Mouse (Mus musculus) telencephalon, adult 2 months (tissue): Measurements from ENCODE around the gene Ak7.

ENCODE experiments used
- DNase-seq: peaks from one replicate; pipeline ENCODE4 v3.0.0-alpha.2; 2011; ENCODE audit warnings: low read depth, low spot score

Gene Ak7

DNA sequence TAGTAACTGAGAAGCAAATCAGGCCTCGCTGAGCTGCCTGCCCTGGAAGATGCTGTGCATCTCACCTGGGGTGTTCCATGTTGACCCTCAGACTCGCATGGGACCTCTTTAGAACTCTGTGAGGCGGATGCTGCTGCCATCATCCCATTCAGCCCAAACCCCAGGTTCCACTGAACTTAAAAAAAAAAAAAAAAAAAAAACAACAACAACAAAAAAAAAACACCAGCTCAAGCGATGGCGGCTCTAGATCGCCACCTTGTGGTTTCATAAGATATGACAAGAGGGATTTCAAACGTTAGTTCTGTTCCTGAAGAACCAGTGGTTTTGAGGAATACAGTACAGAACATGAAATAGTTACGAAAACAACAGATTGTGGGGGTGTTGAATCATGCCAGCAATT is 22.2 kb downstream of the Ak7 start:
- DNase-seq = no peak

DNA sequence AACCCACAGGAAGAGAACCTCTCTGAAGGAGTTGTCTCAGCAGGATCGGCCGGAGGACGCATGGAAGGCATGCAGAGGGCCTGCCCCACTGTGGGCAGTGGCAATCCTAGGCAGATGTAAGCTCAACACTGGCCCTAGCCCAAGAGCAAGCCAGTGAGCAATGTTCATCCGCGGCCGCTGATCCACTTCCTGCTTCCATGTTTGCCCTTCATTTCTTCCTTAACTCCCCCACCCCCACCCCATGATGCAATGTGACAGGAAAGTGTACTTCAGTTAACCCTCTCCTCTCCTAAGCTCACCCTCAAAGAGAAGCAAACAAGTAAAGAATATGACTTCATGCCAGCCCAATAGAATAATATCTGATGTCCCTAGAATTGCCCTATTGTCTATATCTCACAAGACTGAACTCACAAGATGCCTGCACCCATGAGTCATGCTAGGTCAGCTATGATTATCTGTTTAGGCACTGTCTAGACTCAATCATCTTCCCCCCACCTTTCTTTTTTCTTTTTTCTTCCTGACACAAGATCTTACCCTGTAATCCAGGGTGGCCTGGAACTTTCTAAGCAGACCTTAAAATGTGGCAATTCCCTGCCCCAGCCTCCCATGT is 25.2 kb downstream of the Ak7 start:
- DNase-seq = no peak

DNA sequence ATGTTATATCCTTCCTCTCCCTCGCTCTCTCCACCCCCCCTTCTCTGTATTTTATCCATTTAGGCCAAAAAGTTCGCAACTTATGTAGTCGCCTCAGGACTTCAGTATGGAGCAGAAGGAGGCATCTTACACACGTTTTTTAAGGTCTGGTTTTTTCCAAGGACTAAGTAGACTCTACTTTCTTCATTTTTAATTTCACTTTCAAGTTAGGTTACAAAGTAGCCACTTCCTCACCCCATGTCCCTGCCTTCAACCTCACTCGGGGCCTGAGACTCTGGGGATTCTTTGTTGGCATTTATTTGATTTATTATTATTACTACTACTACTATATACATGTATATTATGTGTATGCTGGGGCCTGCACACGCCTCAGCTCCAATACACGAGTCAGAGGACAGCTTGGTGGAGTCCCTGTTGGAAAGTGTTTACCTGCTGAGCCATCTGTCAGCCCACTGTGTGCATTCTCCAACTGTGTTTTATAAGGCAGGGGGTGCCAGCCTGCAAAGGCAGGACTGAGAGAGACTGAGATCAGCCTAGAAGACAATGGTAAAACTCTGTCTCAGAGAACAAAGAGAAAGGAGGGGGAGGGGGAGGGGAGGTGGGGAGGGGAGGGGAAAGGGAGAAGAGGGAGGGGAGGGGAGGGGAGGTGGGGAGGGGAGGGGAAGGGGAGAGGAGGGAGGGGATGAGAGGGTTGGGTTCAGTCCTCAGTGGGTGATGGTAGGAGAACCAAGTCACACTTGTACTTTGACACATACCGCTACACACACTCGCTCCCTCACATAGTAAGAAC is 27.8 kb downstream of the Ak7 start:
- DNase-seq = no peak

DNA sequence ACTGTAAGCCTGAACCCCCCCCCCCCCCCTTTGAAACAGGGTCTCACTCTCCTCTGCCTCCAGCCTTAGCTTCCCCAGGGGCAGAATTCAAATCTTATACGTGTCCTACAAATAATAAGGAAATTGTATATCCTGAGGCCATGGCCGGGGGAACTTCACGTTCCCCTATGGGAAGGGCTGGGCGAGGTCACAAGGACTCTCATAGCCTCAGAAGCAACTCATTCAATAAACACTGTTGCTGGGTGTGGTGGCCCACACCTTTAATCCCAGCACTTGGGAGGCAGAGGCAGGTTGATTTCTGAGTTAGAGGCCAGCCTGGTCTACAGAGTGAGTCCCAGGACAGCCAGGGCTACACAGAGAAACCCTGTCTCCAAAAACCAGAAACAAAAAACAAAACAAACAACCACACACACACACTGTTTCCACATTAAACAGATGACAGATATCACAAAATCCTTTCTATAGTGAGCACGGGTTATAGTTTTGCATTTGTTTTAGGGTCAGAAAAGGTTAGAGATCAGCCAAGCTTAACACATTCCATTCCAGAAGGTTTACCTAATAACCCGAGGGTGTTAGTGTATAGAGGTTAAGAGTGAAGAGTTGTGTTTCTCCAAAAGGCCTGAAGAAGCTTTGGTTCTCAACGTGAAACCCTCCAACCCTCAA is 29.6 kb downstream of the Ak7 start:
- no peak for DNase-seq

DNA sequence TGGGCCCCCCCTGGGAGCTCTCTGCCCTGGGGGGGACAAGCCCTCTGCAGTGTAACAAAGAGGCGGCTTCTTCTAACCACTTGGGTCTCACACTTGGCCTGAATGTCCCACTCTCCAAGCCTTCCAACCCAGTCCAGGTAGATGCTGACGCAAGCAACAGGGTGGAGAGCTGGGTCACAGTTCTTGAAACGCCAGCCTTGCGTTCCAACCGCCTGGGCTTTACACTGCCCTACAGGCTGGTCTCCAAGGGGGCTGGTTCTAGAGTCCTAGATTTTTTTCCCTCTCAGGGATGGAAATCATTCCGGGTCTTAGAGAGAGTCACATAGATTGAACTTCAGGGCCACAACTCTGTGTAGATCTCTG is 30.1 kb downstream of the Ak7 start:
- DNase-seq = no peak

DNA sequence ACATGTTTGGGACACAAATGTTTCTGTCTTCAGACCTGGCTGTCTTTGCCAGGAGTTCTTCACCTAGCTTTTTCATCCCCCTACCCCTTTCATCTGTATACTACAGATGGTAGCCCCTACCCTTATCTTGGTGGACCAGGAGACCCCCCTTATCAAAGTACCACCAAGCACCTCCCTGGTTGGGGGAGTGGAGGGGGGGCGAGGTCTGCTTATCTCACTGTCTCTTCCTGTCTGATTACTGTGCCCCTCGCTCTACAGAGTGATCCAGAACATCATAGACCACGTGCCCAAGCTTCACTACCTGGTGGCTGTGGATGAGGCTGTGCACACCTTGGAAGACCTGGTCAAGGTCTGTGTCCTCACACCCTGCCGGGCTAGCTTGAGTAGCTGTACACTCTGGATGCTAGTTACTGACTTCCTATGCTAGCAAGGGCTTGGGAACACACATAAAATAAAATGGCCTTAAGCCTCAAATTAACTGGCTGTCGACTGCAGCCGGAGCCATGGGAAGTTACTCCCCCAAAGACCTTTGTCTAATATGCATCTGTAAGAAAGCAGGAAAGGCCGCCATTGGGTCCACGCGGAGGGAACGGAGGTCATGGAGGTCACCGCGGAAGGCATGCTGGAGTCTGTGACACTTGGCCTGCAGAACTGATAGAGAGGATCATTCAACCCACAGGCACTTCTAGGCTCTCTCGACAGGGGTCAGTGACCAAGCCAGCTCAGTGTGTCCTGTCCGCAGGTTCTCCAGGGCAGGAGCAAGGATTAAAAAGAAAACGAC is 32.7 kb downstream of the Ak7 start:
- no peak for DNase-seq

DNA sequence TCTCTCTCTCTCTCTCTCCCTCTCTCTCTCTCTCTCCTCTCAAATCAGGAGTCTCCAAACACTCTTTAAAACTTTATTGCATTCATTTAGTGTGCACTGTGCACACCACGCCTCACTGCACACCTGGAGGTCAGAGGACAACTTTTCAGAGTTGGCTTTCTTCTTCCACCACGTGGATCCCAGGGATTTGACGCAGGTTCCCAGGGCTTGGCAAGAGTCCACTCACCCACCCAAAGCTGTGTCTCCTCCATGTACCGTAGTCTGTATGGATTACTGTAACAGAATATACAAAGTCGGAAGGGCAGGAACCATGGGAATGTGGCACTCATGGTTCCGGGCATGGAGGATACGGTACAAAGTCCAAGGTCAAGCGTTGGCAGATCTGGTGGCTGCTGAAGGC is 33.9 kb downstream of the Ak7 start:
- DNase-seq = no peak

DNA sequence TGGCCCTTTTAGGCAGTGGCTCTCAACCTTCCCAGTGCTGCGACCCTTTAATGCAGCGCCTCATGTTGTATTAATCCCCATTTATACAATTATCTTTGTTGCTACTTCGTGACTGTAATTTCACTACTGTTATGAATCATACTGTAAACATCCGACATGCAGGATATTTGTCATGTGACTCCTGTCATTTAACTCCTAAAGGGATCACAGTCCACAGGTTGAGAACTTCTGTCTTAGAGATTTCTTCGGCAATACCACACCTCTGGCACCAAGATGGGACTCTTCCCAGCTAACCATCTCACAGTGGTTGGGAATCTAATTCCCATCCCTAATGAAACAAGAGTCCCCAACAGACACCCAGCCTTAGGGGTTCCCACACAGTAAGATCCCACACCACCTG is 42.3 kb downstream of the Ak7 start:
- DNase-seq = no peak

DNA sequence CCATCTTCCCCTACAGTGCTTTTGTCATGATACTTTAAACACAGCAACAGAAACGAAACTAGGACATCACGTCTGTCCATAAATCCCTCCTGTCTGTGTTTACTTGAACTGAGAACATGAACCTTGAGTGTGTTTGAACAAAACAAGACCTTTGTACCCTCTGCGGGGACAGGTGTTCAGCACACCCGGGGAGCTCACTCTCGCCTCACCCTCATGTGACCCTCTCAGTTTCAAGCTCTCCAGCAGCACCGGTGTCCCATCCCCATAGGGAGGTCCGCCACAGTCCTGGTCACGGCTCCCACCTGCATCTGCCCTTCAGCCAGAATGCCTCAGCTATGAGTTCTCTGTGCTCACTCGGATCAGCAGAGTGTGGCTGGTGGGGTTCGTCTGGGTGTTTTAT is 48.0 kb downstream of the Ak7 start:
- no peak for DNase-seq

DNA sequence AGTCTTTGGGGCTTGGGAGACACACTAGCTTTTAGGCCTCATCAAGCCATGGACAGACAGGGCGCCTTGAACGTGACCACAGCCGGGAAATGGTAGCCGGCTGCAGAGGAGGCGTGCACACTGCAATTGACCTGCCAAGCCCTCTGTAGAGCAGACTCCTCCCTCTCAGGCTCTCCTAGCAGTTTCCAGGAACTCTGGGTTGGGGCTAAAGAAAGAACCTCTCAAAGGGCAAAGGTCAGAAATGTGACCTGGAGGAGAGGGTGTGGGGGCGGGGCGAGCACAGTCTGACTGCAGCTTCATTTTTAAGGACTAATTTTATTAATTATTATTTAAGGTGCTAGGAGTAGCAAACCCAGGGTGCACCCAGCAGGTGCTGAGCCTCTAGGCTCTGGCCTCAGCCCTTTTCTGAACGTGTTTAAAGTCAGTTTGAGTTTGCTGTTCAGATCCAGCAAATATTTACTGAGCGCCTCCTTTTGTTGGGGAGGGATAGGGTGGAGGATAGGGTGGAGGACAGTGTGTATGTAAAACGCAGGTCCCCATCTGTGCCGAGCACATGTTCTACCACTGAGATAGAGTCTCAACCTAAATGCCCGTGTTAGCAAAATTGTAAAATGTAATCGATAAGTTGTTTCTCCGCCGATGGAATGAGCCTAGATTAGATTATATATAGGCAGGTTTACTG is 52.2 kb downstream of the Ak7 start:
- DNase-seq = no peak

DNA sequence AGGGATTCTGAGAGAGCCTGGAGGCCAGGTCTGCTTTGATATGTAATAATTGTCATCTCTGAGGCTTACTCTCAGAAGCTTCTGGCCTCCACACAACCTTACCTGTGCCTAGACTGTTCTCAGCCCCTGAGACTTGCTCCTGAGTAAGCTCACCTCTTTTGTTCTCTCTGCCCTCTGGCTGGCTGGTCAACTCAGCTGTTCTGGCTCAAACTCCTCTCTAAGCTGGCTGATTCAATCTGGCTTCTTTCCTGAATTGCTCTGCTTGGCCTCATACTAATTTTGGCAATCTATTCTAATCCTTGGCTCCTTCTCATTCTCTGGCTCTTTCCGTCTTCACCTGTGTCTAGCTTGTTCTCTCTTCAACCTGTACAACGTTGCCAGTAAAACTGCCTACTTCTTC is 53.1 kb downstream of the Ak7 start:
- no peak for DNase-seq

DNA sequence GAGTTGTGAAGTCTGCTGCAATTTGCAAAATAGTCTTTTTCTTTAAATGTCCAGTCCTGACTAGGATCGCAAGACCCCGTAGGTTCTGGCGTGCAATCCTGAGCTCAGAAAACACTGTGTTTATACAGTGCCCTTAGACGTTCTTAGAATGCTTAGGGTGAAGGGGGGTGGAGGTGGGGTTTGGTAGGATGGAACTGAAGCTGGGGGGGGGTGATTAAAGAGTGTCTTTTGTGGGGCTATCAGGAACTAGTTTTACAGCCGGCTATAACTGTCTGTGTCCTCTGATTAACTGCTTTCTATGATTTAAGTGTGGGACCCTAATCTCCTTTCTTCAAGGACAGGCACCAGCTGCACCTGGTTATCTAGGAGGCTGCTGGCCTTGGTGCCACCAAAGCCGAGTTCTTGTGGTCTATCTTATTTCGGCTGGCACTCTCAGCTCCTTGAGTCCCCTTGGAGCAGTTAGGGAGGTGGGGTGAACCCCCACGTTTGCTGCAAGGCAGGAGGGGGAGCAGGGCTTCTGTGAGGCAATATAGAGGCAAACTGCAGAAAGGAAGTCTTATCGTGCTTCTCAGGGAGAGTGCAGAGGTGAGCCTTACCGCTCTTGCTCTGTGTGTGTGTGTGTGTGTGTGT is 54.2 kb downstream of the Ak7 start:
- DNase-seq = no peak

DNA sequence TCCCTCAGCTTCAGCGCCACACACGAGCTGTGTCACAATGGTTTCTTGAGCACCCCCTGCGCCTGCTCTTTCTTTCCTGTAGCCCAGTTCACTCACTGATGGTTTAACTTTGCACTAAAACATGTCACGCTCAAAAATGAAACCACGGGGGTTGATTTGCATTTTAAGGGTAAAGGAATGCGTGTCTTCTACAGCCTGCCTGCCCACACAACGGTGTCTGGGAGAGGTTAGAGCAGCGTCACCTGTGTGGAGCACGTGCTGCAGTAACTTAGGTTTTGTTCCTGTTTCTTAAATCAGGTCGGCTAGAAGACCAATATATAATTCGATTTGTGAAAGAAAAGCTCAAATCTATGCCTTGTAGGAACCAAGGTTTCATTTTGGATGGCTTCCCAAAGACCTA is 55.4 kb downstream of the Ak7 start:
- DNase-seq = no peak

DNA sequence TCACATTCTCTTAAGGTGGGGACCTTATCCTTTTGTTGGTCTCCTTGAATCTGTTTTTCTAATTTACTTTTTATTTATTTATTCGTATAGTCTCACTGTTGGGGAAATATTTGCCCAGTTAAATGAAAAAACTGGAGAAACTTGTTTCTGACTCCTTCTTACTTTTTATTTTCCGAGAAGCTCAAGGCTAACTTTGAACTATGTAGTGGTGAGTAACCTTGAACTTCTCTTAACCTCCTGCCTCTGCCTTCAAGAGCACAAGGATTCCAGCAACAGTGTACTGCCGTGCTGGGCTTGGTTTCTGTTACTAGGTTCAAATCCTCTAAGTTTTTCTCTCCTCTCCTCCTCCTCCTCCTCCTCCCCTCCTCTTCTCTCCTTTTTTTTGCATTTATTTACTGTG is 55.9 kb downstream of the Ak7 start:
- no peak for DNase-seq

DNA sequence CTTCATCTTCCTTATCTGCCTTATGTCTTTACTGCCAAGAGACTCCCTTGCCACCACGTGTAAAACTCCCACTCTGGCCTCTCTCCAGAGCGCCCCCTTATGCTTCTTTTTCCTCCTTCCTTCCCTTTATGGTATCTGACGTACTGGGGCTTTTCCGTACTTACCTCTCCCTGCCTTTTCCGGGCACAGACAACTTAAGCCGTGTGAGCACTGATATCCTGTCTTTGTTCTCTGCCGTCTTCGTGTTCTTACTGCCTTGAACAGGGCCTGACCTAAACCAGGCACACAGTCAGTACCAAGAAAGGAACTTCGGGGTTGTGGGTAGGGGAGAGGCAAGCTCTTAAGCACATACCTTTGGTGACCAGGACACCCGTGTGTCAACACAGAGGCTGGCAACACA is 63.9 kb downstream of the Ak7 start:
- no peak for DNase-seq

DNA sequence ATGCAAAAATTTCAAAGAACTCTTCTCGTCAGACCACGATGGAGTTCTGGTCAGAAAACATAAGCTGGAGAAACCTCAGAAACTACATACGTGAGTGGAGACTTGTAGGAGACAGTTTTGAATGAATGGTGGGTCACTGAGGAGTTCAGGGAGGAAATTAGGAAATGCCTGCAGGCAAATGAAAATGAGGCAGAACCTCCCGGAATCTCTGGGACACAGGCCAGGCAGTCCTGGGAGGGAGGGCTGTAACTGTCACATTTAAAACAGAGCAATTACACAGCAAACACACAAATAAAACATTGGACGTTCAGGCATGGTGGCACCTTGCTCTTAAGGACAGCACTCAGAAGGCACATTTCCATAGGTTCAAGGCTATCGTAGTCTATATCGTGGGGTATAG is 69.1 kb downstream of the Ak7 start:
- no peak for DNase-seq

DNA sequence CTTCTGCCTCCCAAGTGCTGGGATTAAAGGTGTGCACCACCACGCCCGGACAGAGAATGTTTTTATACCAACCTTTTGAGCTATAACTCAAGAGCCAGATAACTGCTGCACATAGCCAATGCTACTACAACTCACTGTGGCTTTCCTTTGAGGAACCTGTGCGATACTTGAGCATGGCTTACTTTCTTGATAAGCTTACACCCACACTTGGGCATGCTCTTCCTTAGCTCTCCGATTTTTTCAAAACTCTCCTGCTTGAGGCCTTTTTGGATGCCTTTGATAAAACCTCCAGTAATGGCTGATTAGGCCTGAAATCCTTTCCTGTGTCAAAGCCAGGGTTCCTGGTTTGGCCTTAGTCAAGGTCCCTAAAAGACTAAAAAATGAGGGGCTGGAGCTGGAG is 71.9 kb downstream of the Ak7 start:
- no peak for DNase-seq

DNA sequence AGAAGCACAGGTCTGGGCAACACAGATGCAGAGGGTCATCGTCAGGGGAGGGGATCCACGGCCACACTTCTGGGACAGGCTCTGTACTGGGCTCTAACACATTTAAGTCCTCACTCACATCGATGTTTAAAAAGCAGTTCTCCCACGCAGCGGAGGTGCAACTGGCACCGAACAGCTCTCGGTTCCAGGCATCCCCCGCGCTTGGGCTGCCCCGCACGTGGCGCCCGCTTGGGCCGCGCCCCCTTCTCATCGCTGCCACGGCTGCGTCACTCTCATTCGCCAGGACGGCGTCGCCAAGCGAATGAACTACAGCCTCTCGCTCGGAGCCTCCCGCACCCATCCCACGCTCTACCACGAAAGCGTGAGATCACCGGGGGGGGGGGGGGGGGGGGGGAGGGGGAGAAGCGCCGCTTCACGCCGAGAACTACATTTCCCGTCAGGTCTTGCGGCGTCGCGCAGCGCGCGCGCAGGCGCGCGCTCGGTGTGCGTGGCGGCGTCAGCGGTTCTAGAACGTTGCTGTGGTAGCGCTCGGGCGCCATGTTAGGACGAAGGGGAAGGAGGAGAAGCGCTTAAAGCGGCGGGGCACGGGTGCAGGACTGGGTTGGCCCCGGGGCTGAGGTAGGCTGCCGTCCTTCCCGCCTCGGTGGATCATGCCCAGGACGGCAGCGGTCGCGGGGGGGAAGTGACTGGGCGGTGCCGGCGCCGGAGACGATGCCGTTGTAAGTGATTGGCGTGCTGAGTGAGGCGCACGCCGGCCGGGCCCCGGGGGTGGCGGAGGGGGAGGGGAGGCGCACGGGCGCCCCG is 78.6 kb downstream of the Ak7 start, which contains the start of gene Papola:
Gene Papola (plus strand): TSS at position 499 of the 804 bp plus-strand sequence.
- DNase-seq = peak; percentile 85

DNA sequence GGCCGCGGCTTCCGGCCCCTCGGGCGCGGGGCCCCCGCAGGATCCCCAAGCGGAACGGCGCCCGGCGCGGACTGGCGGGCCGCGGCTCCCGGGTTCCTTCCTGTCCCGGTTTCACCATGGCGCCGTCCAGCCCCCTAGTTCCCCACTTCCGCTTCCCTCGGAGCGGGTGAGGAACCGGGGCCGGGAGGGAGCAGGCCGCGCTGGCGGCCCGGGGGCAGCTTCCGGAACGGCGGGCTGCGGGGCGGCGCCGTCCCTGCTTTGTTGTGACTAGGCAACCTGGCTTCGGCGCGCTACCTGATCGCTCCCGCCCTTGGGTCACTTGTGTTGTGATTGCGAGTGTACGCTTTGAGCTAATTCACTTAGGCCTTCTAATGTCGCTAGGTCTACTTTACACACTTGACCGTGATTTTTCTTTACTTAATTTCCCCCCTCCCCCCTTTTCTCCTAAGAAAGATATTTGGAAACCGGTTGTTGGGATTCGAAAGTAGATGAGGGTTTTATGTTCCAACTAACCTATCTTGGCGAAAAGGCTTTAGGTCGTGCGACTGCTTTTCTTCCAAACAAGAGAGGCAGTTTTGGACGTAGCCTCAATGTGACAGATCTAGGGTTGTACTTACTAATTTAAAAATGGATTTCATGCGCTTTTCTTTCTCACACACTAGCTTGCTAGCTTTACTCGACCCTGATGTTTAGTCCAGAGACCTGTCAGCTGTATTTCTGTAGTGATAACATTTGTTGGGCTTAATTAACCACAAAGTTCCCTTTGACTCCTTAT is 79.4 kb downstream of the Ak7 start:
- DNase-seq = no peak

DNA sequence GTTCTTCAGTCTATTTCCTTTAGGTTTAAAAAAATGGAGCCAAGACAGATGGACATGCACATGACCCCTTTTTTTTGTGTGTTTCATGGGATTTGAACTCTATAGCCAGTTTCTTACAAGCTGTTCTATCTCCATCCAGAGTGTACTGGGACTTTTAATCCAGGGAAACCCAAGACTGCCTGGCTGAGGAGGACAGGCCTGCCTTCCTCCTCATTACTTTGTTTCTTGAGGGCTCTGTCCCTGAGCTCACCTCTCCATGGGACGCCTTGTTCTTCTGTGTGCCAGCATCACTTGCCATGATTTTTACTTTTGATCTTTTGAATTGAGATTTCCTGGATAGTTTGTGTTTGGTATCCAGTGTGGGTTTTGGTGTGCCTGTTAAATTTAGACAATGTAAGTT is 80.3 kb downstream of the Ak7 start:
- no peak for DNase-seq
